Mouse (Mus musculus) megakaryocyte-erythroid progenitor cell, adult 5 weeks (primary cell): ENCODE results near the gene Ccl9. TPM values are rescaled to one million over a fixed set of nuclear protein-coding genes. Genes with fewer than 3 reads are reported as not detected.

Source experiments
- polyA plus RNA-seq: library from polyadenylated mRNA; stranded (reverse); fragments of >175 nt; gene quantifications from 2 replicates; pipeline ENCODE4 v1.2.3, GENCODE M21; 2012

Ccl9 gene
- polyA plus RNA-seq, result 4.0 and 6.2 TPM in 2 replicates

DNA sequence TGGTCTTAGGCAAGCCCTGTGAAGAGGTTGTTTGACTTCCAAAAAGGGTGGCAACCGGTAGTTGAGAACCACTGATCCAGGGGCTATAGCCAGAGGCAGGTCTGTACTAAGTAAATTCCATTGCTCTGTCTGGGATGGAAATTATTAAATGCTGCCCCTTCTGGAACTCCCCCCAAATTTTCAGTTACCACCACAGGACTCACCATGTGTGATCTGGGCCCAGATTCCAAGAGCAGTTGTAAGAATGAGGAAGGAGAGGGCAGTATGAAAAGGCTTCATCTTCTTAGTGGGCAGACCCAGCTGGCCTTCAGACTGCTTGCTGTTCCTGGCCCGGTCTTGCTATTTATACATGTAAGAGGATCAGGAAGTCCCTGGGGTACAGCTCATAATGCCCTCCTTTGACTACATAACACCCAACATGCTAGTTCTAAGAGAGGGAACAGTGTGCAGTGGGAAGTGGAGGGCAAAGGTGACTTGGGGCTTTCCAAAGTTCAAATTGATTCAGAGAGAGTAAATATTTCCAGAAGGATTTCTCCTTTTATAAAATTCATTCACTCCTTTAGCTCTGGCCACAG, at the start of gene Ccl9:
Gene Ccl9 (minus strand): TSS at position 451 of the 575 bp plus-strand sequence.

DNA sequence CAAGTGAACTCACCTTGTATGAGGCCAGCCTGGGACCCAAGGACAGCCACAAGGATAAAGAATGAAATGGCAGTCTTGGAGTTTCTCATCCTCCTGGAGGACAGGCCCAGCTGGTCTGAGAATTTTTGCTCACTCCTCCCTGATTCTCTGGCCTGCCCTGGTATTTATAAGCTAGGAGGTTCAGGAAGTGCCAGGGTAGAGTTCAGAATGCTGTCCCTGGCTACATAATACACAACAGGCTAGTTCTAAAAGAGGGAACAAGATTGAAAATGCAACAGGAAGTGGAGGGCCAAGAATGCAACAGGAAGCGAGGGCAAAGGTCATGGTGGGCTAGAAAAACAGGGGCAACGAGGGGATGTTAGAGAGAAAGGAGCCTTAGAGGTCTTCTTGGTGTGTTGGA, 14.4 kb upstream of the Ccl9 start, which contains the start of gene Ccl6:
Gene Ccl6 (minus strand): TSS at position 235 of the 400 bp plus-strand sequence.

DNA sequence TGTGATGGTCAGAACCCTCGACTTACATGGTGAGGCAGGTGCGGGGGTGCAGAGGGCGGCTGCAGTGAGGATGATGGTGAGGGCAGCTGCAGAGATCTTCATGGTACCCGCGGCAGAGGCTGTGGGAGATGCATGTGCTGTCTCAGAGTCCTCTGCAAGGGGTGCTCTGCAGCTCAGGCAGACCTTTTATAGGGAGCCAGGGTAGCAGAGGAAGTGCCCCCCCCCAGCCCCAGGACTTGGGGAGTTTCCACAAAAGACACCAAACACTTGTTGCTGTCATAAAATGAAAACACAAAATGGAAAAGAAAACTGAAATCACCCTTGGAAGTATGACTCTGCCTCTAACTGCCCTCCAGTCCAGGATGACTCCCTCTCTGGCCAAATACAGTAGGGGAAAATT, 48.1 kb downstream of the Ccl9 start, which contains the start of gene Ccl5:
Gene Ccl5 (minus strand): TSS at position 159 of the 400 bp plus-strand sequence.

Other genes with a start within 250 kb of the Ccl9 start
- 0.09 TPM in 1 of 2 replicates, not detected in the other for gene Rasl10b, start 169.5 kb downstream of the Ccl9 start, polyA plus RNA-seq
- 0.14 and 0.16 TPM in 2 replicates for gene Gas2l2, start 149.2 kb downstream of the Ccl9 start, polyA plus RNA-seq
- 42.9 and 59.0 TPM in 2 replicates for gene 1700020L24Rik, start 141.0 kb downstream of the Ccl9 start, polyA plus RNA-seq
- 6.5 and 12.1 TPM in 2 replicates for gene Mmp28, start 115.6 kb downstream of the Ccl9 start, polyA plus RNA-seq
- gene Taf15, start 105.5 kb downstream of the Ccl9 start, polyA plus RNA-seq, result 184 and 301 TPM in 2 replicates
- gene Heatr9, start 56.5 kb downstream of the Ccl9 start, polyA plus RNA-seq, result 0.02 TPM in 1 of 2 replicates, not detected in the other
- gene Ccl5, start 48.1 kb downstream of the Ccl9 start, polyA plus RNA-seq, result 15.6 and 16.3 TPM in 2 replicates
- gene Ccl6, start 14.5 kb upstream of the Ccl9 start, polyA plus RNA-seq, result 5.9 and 13.8 TPM in 2 replicates
- gene Rpl9-ps1, start 67.0 kb upstream of the Ccl9 start, polyA plus RNA-seq, result not detected in 2 replicates
- gene Ccl3, start 70.7 kb upstream of the Ccl9 start, polyA plus RNA-seq, result 59.9 and 76.6 TPM in 2 replicates
- 13.6 and 17.5 TPM in 2 replicates for gene Ccl4, start 83.9 kb upstream of the Ccl9 start, polyA plus RNA-seq
- gene Wfdc17, start 125.4 kb upstream of the Ccl9 start, polyA plus RNA-seq, result 0.30 and 0.68 TPM in 2 replicates
- gene Wfdc18, start 130.4 kb upstream of the Ccl9 start, polyA plus RNA-seq, result not detected in 2 replicates
- 3.1 and 7.6 TPM in 2 replicates for gene Wfdc21, start 168.3 kb upstream of the Ccl9 start, polyA plus RNA-seq
- 6.7 and 7.6 TPM in 2 replicates for gene Heatr6, start 175.1 kb upstream of the Ccl9 start, polyA plus RNA-seq